9 mouse cellular contexts compared by ENCODE assay signal in the genomic region with DNA sequence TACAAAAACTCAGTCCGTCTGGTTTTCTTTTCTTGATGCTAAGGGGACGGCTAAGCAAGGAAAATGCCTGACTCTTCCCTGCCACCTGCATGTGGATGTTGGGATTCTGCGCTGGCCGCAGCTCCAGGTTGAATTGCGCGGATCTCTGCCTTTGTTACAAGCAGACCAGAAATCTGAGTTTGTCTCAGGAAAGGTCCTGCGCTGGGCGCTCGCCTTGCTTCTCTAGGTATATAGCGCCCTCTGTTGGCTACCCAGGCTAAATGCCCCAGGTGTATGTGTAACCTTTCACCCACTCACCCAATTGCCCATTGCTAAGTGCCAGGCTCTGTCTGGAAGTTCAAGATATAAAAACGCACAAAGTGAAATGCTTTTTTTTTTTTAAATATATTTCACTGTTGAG. TPM values are rescaled to one million over a fixed set of nuclear protein-coding genes. Genes with fewer than 3 reads are reported as not detected.
A peak's percentile ranks its signal among the peaks of the same experiment; 100 is the strongest.
DNase-seq lines count a peak whose midpoint lies in the region; ATAC-seq and TF ChIP-seq lines count a peak whose summit lies in the region.
"Had no signal": no experiment of that assay in that cellular context is flagged by ENCODE, and none has a peak within 500 bp of the region (broad histone marks: within the 10 kb centered on the region; RNA-seq: fewer than 3 reads in every experiment).

No protein-coding gene starts in this region.

- 0 out of 2 replicates have a peak, but pooled peaks cover 5% of the 10 kb centered on the region for H3K4me1 ChIP-seq in forebrain, embryonic 10.5 days
- peaks cover 7% of the 10 kb centered on the region for H3K4me1 ChIP-seq in forebrain, embryonic 12.5 days
- H3K4me1 ChIP-seq in heart, postnatal 0 days (ENCODE audit: control insufficient read depth, insufficient read depth): no peaks in the 10 kb centered on the region
- H3K4me1 ChIP-seq: liver, embryonic 15.5 days had no signal

- TF ChIP-seq EP300 in heart, postnatal 0 days (IDR thresholded peaks at IDR 0.05; ENCODE audit: low read depth): no peak

- ATAC-seq in forebrain, embryonic 12.5 days (ENCODE audit: low FRiP score): no peak
- peak; percentile 79 for ATAC-seq in heart, postnatal 0 days (ENCODE audit: insufficient read depth, low read depth)

- DNase-seq in forebrain, embryonic 10.5 days (ENCODE audit: extremely low spot score, low spot score): peak; percentile 40
- DNase-seq in adipocyte (ENCODE audit: low spot score): peak; percentile 62
- DNase-seq in embryo, embryonic 10.5 days (ENCODE audit: low spot score): peak; percentile 75
- DNase-seq in heart, postnatal 0 days (ENCODE audit: low spot score): peak; percentile 72
- peak; percentile 8 for DNase-seq in layer of hippocampus, adult 9-10 months (ENCODE audit: low spot score)
- peak; percentile 77 for DNase-seq in lung, postnatal 14 days
- peak; percentile 21 to 62 for DNase-seq in spleen, postnatal 14 days (ENCODE audit: low spot score in 2 of 2)

- no peaks in the 10 kb centered on the region for H3K27me3 ChIP-seq in forebrain, embryonic 10.5 days (ENCODE audit: poor library complexity, severe bottlenecking)
- no peaks in the 10 kb centered on the region for H3K27me3 ChIP-seq in forebrain, embryonic 12.5 days
- no peaks in the 10 kb centered on the region for H3K27me3 ChIP-seq in heart, postnatal 0 days (ENCODE audit: control insufficient read depth, insufficient read depth, low read length)

- no peak overlapping the region for H3K4me2 ChIP-seq in forebrain, embryonic 12.5 days
- no peak overlapping the region for H3K4me2 ChIP-seq in heart, postnatal 0 days (ENCODE audit: low read depth, low read length)
- H3K4me2 ChIP-seq: liver, embryonic 15.5 days had no signal

- no peak overlapping the region for H3K4me3 ChIP-seq in forebrain, embryonic 10.5 days
- no peak overlapping the region for H3K4me3 ChIP-seq in forebrain, embryonic 12.5 days (replicated peaks)
- H3K4me3 ChIP-seq in heart, postnatal 0 days (ENCODE audit: low read depth, low read length): no peak overlapping the region
- H3K4me3 ChIP-seq: liver, embryonic 15.5 days had no signal

- 42% methylated on average over 11 of the region's 11 CpGs for WGBS in forebrain, embryonic 10.5 days
- WGBS in forebrain, embryonic 12.5 days: 40% methylated on average over 11 of the region's 11 CpGs
- WGBS in heart, postnatal 0 days: 34% methylated on average over 11 of the region's 11 CpGs

- peak; percentile 80 for TF ChIP-seq CTCF in heart, postnatal 0 days (IDR thresholded peaks at IDR 0.05; ENCODE audit: low read depth)

- H3K9ac ChIP-seq in forebrain, embryonic 12.5 days: no peak overlapping the region
- H3K9ac ChIP-seq in heart, postnatal 0 days (replicated peaks; ENCODE audit: low read depth, low read length): no peak overlapping the region
- H3K9ac ChIP-seq: liver, embryonic 15.5 days had no signal

- H3K36me3 ChIP-seq in forebrain, embryonic 10.5 days (replicated peaks): no peaks in the 10 kb centered on the region
- no peaks in the 10 kb centered on the region for H3K36me3 ChIP-seq in forebrain, embryonic 12.5 days (replicated peaks)
- no peaks in the 10 kb centered on the region for H3K36me3 ChIP-seq in heart, postnatal 0 days (replicated peaks; ENCODE audit: control insufficient read depth, insufficient read depth, low read length)
- H3K36me3 ChIP-seq: liver, embryonic 15.5 days had no signal

- no peaks in the 10 kb centered on the region for H3K9me3 ChIP-seq in forebrain, embryonic 10.5 days
- 0 out of 2 replicates have a peak, but pooled peaks cover under 1% of the 10 kb centered on the region for H3K9me3 ChIP-seq in forebrain, embryonic 12.5 days
- H3K9me3 ChIP-seq in heart, postnatal 0 days (replicated peaks; ENCODE audit: control insufficient read depth, low read length): no peaks in the 10 kb centered on the region
- H3K9me3 ChIP-seq: liver, embryonic 15.5 days had no signal

- H3K27ac ChIP-seq in forebrain, embryonic 10.5 days: no peak overlapping the region
- no peak overlapping the region for H3K27ac ChIP-seq in forebrain, embryonic 12.5 days
- no peak overlapping the region for H3K27ac ChIP-seq in heart, postnatal 0 days (ENCODE audit: low read depth)
- H3K27ac ChIP-seq: liver, embryonic 15.5 days had no signal

RNA-seq across cellular contexts. Expression of a gene that starts 51.2 kb away (rescaled TPM):
- polyA plus RNA-seq in forebrain, embryonic 10.5 days (2016; fragmentation: Nextera tagmentation; extraction: Ambion mirVana): 17.4 and 17.6 TPM in 2 replicates
- polyA plus RNA-seq in forebrain, embryonic 12.5 days (2016; fragmentation: Nextera tagmentation; extraction: Ambion mirVana): 18.4 and 23.3 TPM in 2 replicates
- 21.0 and 31.0 TPM in 2 replicates for total RNA-seq in heart, postnatal 0 days (2014; rRNA removed; ENCODE audit: low replicate concordance)
- 7.7 and 13.2 TPM in 2 replicates for polyA plus RNA-seq in heart, postnatal 0 days (2015; fragmentation: Nextera tagmentation; extraction: Ambion mirVana)

Comparison
In these comparisons a context has a peak if more than half of its experiments do, and no peak if none do; other contexts are left out.
1. DNase-seq: peak in every context shown above with its lines; median percentile 77 in lung, postnatal 14 days; 75 in embryo, embryonic 10.5 days; 72 in heart, postnatal 0 days; 62 in adipocyte; 42 in spleen, postnatal 14 days; 40 in forebrain, embryonic 10.5 days; 8 in layer of hippocampus, adult 9-10 months.